Mouse (Mus musculus): ENCODE data around the gene Speg.
A peak's percentile ranks its signal among the peaks of the same experiment; 100 is the strongest.

Gene Speg

DNA sequence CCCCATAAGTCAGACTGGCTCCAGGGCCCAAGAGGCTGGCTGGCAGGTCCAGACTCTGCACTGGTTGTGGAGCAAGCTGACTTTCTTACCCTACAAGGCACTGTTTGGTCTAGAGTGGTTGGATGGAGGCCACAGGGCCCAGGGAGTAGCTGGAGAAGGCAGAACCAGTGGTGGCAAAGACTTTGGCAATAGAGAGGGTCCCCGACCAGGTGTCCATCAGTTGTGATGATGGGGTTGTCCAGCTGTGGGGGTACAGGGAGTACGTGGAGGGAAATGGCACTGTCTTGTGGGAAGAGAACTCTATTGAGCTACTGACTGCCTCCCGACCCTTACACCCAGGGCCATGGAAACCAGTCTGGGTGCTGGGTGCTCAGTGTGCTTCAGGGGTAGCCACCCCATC lies 18.7 kb downstream of the Speg start:
- DNase-seq (ENCODE audit: low spot score in 2 of 2), result no peak

DNA sequence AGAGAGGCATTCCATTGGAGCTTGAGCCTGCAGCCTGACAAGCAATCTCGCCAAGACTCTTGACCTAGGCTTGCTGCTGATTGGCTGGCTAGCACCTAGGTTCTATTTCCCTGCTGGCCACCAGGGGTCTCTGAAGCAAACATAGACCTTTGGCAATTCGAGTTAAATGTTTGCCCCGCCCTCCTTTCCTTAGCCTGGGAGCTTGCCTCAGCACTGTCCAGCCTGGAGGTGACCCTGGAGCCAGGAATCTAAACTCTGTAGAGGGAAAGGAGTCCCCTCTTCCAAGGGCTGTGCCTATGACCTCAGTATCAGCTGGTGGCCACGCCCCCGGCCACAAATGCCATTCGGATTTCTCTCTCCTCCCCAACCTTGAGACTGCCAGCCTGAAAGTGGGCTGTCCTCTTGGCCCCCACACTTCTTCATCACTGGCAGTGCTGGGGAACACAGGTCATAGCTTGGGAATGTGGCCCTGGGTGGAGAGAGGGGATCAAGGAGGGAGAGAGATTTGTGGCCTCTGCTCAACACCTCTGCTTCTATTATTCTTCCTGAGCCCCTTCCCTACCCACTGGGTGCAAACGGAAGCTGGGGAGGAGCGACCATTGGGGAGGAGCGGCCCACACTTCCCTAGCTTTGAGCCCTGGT lies 23.8 kb downstream of the Speg start:
- DNase-seq (ENCODE audit: low spot score in 2 of 2), result peak in 1 of 2 experiments; percentile 48

DNA sequence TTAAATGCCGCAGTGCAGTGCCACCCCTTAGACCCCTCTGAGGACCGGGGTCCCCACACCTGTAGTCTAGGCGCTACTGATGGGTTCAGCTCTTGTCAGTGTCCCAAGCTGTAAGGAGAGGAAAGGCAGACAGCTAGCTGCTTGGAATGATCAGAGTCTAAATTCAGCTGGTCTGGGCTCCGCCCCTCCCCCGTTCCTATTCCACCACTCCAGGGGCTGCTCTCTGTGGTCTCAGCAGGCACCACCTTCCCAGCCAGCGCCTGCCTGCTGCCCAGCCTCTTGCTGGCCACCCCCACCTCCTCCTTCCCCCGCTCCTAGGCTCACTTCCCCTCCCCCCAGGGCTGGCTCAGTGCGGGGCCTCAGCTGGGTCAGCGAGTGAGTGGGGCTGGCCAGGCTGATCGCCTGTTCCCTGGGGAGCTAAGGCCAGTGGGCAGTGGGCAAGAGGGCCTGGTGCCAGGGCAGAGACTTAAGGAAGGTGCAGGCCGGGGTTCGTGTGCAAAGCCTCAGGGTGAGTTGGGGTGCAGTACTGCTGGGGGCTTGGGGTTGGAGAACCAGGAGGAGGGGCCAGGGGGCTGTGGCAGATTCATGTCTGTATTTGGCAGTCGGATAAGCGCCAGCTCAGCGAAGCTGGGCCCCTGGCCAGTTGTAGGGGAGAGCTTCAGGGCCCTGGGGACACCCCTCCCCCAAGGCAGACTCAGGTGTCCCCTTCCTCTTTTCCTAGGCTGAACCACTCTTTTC lies 24.8 kb downstream of the Speg start:
- DNase-seq (ENCODE audit: low spot score in 2 of 2), result no peak

DNA sequence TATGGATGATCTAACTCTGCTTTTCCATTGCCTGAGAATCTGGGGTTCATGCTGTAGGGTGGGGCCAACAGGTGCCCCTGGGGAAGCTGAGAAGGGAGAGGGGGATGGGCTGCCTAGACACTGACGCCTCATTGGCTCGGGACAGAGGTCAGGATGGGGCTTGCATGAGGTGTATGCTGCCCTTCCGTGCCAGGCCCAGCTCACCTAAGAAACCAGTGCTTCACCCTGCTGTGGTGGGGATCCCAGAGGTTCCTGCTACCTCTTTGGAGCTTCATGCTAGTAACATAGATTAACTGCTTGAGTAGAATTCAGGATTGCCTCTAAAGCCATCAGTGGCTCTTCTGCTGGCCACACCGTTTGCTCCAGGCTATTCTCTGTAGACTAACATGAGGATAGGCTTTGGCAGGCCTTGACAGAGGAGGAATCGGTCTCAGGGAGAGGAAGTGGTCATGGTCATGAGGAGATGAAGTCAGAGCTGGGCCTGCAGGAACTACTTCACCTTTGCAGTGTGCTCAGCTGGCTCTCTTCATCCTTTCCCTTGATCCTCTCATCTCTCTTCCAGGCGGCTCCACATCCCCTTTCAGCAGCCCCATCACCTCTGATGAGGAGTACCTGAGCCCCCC lies 25.5 kb downstream of the Speg start:
- DNase-seq (ENCODE audit: low spot score in 2 of 2), result no peak

DNA sequence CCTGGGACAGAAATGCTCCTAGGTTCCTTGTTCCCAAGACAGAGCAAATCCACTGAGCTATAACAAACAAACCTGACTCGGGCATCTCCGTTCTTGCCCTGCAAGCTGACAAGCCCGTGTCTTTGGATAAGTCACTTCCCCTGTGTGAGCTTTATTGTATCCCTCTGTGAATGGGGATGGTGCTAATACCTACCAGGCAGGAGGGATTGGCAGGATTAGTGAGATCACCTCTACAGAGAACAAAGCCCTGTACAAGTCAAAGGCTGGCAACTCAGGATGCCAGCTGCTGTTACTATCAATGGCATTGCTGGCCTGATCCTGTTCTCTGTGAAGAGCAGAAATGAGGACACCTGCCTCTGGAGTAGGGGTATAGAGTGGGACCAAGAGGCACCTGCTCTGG lies 30.4 kb downstream of the Speg start:
- no peak for DNase-seq (ENCODE audit: low spot score in 2 of 2)

DNA sequence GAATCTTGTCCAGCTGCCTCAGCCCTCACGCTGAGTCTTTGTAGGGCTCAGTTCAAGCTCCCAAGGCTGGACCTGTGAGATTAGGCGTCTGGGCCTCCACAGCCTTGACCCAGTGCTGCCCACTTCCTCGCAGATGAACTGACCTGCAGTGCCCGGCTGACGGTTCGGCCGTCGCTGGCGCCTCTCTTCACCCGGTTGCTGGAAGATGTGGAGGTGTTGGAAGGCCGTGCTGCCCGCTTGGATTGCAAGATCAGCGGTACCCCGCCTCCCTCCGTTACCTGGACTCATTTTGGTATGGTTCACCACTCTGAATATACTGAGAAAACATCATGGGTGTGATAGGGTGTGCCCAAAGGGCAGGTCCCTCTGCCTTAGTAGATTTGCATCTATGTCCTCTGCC lies 31.1 kb downstream of the Speg start:
- DNase-seq (ENCODE audit: low spot score in 2 of 2), result no peak

DNA sequence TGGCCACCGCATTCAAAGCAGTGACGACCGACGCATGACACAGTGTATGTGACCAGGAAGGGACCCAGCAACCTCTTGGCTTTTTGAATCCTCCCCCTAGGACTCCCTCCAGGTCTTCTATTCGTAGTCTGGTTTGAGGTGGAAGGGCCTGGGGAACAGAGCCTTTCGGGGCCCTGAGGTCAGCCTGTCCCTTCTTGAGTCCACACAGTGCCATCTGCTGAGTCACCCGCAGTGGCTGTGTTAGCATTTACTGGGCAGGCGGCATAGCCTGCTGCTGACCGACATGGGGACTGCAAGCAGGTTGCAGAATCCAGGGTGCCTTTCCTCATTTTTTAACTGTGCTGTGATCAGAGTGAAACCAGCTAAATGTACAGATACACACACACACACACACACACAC lies 32.0 kb downstream of the Speg start:
- no peak for DNase-seq (ENCODE audit: low spot score in 2 of 2)

DNA sequence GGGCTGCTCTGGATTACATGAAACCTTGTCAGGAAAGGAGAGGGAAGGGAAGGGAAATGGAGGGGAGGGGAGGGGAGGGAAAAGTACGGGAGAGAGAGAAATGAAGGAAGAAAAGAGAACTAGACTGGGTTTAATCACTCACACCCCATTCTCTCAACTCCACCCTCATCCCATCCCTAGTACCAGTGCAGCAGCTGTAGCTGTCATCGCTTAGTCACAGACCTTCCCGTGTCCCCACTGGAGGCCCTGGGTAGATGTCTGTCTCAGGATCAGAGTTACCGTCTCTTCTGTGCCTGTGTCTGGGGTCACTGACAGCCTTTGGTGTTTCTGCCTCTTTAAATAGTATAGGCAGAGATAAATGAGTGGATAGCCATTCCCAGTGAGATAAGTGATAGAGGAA lies 33.1 kb downstream of the Speg start:
- DNase-seq (ENCODE audit: low spot score in 2 of 2), result no peak

DNA sequence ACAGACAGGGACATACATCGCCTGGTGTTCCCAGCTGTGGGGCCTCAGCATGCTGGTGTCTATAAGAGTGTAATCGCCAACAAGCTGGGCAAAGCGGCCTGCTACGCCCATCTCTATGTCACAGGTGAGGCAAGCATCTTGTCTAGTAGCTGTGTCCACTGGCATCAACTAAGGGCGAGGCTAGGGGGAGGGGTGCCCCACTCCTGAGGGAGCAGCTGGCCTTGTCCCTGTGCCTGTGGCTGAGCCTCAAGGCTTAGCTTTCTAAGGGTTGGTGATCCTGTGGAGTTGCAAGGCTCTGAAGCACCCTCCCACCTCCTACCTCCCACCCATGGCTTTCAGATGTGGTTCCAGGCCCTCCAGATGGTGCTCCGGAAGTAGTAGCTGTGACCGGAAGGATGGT lies 34.9 kb downstream of the Speg start:
- no peak for DNase-seq (ENCODE audit: low spot score in 2 of 2)

DNA sequence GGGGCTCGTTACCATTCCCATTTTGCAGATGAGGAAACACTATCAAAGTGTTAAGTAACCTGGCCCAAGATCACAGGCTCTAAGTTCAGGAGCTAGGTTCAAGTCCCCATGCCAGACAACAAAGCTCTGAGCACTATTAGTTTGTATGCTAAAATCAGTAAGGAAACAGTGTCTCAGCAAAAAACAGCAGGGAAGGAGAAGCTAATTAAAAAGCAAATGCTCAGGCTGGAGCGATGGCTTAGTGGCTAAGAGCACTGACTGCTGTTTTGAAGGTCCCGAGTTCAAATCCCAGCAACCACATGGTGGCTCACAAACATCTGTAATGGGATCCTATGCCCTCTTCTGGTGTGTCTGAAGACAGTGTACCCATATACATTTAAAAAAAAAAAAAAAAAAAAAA lies 37.1 kb downstream of the Speg start:
- no peak for DNase-seq (ENCODE audit: low spot score in 2 of 2)

DNA sequence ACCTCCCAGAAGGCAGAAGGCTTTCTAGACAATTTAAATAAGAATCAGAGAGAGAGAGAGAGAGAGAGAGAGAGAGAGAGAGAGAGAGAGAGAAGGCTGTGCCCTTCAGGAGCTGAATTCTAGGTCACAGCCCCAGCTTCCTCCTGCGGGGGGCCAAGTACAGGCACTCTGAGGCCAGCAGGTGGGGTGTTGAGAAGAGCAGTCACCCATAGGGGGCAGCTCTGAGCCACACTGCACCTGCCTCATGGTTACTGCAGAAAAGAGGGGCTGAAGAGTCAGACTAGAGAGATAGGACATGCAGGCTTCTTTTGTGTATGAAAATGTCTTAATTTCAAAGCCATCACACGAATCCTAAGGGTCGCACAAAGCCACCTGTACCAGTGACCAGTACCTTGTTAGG lies 38.7 kb downstream of the Speg start:
- peak; percentile 37 to 50 for DNase-seq (ENCODE audit: low spot score in 2 of 2)

DNA sequence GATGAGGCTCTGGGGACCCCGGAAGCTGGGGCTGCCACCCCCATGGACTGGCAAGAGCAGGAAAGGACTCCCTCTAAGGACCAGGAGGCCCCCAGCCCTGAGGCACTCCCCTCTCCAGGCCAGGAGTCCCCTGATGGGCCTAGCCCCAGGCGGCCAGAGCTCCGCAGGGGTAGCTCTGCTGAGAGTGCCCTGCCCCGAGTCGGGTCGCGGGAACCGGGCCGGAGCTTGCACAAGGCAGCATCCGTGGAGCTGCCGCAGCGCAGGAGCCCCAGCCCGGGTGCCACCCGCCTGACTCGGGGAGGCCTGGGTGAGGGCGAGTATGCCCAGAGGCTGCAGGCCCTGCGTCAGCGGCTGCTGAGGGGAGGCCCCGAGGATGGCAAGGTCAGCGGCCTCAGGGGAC lies 46.7 kb downstream of the Speg start:
- no peak for DNase-seq (ENCODE audit: low spot score in 2 of 2)

DNA sequence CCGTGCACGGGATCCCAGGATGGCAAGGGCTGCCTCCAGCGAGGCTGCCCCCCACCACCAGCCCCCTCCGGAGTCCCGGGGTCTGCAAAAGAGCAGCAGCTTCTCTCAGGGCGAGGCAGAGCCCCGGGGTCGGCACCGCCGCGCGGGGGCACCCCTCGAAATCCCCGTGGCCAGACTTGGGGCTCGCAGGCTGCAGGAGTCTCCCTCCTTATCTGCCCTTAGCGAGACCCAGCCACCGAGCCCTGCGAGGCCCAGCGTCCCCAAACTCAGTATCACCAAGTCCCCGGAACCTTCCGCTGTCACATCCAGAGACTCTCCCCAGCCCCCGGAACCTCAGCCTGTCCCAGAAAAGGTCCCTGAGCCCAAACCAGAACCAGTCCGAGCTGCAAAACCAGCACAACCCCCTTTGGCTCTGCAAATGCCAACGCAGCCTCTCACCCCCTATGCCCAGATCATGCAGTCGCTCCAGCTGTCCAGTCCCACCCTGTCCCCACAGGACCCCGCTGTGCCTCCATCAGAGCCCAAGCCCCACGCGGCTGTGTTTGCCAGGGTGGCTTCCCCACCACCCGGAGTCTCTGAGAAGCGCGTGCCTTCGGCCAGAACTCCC lies 47.2 kb downstream of the Speg start:
- no peak for DNase-seq (ENCODE audit: low spot score in 2 of 2)

DNA sequence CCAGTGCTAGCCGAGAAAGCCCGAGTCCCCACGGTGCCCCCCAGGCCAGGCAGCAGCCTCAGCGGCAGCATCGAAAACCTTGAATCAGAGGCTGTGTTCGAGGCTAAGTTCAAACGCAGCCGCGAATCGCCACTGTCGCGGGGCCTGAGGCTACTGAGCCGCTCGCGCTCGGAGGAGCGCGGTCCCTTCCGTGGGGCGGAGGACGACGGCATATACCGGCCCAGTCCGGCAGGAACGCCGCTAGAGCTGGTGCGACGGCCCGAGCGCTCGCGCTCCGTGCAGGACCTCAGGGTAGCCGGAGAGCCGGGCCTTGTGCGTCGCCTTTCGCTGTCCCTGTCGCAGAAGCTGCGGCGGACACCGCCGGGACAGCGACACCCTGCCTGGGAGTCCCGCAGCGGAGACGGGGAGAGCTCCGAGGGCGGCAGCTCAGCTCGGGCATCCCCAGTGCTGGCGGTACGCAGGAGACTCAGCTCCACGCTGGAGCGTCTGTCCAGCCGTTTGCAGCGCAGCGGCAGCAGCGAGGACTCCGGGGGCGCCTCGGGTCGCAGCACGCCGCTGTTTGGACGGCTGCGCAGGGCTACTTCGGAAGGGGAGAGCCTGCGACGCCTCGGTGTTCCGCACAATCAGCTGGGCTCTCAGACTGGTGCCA lies 47.9 kb downstream of the Speg start:
- no peak for DNase-seq (ENCODE audit: low spot score in 2 of 2)

DNA sequence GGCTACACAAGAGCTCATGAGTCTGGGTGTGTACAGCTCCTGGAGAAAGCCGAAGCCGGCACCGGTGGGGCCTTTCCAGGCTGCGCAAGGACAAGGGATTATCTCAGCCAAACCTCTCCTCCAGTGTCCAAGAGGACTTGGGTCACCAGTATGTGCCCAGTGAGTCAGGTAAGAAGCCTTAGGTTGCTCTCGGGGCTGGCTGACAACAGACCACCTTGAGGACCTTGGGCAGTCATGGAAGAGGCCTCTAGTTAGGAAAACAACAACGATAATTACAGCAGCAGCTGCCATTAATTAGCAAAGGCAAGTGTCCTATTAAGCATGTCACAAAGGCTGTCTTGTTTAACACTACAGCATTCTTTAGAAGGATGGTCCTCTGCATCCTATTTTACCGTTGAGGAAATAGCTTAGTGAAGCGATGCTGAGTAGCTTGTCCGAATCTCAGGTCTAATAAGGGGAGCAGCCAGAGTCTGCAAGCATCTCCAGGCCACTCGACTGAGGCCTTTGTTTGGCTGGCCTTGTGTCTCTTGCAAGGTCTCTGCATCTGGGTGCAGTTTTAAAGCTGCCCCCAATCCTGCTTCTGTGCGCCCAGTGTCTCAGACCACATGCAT lies 48.8 kb downstream of the Speg start:
- DNase-seq (ENCODE audit: low spot score in 2 of 2), result no peak

DNA sequence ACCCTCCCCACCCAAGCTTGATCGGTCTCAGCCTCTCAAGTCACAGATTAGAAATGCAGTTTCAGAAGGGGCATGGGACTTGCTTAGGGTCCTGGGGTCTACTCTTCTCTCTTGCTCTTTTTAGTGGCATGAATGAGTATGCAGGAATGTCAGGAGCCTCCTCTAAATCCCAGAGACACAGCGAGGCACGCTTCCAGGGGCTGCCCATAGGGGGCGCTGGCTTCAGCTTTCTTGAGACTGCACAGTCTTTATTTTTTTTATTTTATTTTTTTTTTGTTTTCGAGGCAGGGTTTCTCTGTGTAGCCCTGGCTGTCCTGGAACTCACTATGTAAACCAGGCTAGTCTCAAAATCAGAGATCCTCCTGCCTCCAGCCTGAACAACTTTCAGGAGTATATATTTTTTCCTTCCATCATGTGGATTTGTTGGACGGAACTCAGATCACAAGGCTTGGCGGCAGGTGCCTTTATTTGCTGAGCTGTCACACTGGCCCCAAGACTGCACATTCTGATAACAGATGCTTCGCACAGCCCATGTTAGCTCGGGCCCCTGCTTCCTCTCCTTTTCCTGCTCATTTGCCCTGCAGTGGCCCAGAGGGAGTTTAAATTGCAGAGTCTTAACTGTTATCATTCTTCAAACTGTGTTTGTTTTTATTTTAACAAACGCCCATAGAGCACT lies 50.8 kb downstream of the Speg start:
- peak; percentile 57 to 60 for DNase-seq (ENCODE audit: low spot score in 2 of 2)

DNA sequence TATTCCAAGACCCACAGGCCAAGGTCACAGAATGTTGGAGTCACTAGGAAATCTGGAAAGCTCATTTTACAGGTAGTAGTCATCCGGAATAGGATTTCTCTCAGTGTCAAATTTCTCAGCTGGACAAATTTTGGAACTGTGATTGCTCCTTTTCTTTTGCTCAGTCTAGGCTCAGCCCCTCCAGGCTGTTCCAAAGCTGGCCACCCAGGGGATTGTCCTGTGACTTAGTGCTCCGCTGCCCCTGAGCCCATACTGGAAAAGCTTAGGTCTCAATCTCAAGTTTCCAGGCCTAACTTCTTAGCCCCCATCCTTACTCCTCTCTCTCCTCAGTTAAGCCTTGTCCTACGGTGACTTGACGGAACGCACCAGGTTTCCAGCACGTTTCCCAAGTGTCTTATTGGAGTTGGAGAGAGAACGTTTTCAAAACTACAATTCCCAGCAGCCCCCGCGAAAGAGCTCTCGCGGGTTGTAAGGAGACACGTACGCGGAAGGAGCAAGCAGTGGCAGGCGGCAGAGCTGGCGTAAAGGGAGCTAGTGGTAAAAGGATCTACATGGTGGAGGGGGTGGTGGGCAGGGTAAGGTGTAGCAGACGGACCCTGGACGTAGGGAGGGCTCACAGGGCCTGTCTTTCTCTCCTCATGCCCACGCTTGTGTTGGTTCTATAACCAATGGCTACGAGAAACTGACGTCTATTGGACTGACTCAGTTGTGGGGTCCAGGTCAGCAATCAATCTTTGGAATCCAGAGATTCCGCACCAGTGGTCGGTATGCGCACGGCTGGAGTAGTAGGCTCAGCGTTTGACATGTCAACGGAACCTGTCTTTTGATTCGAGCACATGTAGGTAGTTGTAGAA lies 60.6 kb downstream of the Speg start, which contains the start of gene Gmppa:
Gene Gmppa (plus strand): TSS at position 456 of the 854 bp plus-strand sequence.
- DNase-seq (ENCODE audit: low spot score in 2 of 2), result peak; percentile 89 to 92

DNA sequence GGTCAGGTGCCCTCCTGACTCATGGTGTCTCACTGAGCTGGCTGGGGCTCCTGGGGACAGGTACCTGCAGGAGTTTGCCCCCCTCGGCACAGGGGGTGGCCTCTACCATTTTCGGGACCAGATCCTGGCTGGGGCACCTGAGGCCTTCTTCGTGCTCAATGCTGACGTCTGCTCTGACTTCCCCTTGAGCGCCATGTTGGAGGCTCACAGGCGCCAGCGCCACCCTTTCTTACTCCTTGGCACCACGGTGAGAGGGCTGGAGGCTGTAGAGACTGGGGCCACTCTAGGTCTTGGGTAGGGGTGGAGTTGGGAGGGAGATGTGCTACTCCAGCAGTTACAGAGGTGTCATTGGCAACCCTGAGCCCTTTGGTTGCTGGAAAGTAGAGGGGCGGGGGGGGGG lies 63.7 kb downstream of the Speg start:
- no peak for DNase-seq (ENCODE audit: low spot score in 2 of 2)

DNA sequence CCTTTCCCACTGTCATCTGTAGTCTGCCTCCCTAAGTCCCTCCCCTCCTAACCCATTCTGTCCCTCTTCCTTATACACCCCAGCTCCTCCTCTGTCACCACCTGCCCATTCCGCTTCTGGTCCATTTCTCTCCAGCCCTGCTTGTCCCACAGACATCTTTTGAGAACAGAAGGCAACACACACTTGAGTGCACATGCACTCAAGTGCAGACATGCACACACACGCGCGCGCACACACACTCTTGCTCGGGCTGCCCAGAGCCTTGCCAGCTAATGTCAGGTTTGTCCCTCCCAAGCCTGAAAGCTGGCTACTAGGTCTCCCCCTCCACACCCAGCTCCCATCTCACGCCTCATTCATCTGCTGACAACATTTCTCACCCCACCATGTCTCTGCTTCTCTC lies 65.6 kb downstream of the Speg start:
- no peak for DNase-seq (ENCODE audit: low spot score in 2 of 2)

DNA sequence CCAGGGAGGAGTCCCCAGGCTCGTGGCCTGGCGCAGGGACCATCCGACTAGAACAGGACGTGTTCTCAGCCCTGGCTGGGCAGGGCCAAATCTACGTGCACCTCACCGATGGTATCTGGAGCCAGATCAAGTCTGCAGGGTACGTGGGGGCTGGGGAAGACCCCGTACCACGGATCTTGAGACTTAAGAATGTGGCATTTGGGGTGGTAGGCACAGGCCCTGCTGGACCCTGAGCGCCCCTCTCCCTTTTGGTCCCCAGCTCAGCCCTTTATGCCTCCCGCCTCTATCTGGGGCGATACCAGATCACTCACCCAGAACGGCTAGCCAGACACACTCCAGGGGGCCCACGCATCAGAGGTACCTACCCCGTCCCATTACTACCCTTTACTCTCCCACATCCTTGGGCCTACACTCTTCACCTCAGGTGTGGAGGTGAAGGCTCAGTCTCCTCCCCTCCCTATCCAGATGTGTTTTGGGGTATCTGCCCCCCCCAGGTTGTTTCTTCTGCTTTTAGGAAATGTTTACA lies 66.4 kb downstream of the Speg start:
- no peak for DNase-seq (ENCODE audit: low spot score in 2 of 2)

Measured in right cerebral cortex, adult 2 months (tissue).